Mouse (Mus musculus) right cerebral cortex, adult 2 months (tissue): ENCODE data around the gene Olfr196.
"Not testable (repeated sequence)": the region's sequence is repeated elsewhere in the genome, so short reads cannot be mapped to it uniquely, and the experiment has no call there.

Experiments used
- DNase-seq, 2 experiments: peaks; one replicate each; pipeline ENCODE4 v3.0.0; 2021 to 2022; ENCODE audit warnings: low spot score in 2 of 2

The Olfr196 gene

DNA sequence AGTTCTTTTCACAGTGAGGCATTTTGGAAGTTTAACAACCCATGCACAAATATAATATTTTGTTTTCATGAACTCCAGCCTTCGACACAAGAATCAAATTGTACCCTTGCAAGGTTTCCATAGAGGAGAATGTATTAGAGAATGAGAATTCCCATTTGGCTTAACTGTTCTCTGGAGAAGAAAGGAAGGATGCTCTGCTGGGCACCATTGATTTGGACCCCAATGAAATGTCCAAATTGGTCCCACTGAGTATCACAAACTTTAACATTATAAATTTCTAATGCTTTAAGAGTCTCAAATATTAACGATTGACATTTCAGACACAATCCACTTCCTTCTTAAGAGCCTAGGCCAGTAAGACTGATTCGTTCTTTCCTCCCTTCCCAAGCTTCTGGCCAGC, at the start of gene Olfr196:
TSS of gene Olfr196 (minus strand) at position 101 of the 400 bp plus-strand sequence.
- DNase-seq = no peak

DNA sequence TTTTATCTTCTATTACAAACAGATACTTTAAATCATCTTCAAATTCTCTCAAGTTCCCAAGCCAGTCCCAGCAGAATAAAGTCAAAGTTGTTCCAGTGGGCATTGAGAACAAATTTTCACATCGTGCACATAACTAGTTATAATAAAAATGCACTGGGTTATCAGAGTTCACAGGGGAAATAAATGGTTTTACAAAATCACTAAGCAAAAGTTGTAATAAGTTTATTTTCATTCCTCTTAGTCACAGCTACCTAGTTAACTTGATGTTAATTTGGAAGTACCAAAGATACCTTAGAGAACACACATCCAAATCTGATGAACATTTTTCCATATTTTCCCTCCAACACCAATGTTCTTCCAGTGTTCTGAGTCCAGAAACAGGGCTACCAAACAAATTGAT, 49.4 kb upstream of the Olfr196 start, which contains the start of gene Olfr199:
TSS of gene Olfr199 (minus strand) at position 101 of the 400 bp plus-strand sequence.
- not testable (repeated sequence) for DNase-seq

DNA sequence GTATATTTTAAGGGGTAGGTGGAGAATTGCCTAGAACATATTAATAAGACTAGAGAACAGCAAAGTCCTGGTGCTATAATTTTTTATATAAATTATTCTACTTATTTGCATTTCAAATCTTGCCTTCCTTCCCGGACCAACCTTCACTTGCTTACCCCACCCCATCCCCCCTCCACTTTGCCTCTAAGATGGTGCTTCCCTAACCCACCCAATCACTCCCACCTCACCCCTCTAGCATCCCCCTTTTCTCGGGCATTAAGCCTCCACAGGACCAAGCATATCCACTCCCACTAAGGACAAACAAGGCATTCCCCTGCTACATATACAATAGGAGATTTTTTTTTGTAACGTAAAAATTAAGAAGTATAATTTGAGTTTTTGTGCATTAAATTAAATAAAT, 47.6 kb upstream of the Olfr196 start:
- DNase-seq = not testable (repeated sequence)

DNA sequence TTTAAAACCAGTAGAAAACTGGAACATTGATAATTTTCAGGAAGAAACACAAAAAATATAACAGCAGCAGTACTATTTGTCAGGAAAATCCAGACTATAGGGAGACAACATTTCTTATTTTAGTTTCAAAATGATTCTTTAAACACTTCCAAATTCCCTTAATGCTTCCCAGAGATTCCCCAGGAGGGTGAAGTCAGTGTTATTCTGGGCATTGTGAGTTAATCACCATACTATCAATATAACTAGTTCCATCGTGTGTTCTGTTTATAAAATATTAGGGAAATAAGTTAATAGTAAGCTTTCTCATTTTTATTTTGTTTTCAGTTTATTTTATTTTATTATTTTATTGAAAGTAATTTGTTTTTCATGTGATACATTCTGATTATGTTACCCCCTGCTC, 33.2 kb upstream of the Olfr196 start, which contains the start of gene Olfr198:
TSS of gene Olfr198 (minus strand) at position 101 of the 400 bp plus-strand sequence.
- not testable (repeated sequence) for DNase-seq

DNA sequence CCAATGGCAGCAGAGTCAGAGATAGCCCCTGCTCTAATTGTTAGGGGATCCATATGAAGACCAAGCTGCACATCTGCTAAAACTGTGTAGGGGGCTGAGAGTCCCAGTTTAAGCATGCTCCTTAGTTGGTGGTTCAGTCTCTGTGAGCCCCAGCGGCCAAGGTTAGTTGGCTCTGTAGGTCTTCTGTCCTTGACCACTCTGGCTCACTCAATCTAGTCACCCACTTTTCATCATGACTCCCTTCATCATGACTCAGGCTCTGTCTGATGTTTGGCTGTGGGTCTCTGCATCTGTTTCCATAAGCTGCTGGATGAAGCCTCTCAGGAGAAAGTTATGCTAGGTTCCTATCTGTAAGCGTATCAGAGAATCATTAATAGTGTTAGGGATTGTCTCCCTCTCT, 18.3 kb downstream of the Olfr196 start:
- no peak for DNase-seq

DNA sequence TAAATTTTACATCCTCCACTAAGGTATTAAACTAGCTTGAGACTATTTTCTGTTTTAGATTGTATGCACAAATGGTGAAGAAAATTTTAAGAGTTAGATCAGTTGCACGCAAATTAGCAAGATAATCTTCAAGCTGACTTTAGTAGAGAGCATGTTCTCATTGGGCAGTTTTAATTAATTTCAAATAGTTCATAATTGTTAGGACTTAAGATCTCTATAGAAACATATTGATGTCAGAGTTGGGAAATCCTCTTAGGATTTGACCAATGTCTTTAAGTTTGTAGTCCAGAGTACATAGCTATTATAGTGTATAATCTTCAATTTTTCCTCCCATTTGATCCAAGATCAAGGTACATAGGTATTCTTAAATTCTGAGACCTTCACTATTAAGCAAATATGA, 23.5 kb downstream of the Olfr196 start, which contains the start of gene Olfr195:
TSS of gene Olfr195 (plus strand) at position 301 of the 400 bp plus-strand sequence.
- DNase-seq = no peak

DNA sequence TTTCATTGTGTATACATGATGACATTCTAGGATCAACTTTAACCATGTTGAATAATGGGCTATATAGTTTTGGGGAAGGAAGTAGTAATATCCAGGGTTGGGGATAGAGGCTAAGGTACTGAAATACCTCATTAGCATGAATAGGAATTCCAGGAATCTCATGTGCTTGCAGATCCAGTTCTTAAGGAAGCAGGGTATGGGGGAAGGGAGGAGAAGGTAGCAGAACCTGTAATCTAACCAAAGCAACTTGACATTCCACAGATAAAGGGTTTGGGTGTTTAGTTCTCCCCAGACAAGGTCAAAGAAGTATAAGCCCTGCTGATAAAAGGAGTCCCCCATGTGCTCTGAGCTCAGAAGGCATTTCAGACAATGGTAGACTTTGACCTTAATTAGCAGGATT, 29.1 kb downstream of the Olfr196 start:
- no peak for DNase-seq

DNA sequence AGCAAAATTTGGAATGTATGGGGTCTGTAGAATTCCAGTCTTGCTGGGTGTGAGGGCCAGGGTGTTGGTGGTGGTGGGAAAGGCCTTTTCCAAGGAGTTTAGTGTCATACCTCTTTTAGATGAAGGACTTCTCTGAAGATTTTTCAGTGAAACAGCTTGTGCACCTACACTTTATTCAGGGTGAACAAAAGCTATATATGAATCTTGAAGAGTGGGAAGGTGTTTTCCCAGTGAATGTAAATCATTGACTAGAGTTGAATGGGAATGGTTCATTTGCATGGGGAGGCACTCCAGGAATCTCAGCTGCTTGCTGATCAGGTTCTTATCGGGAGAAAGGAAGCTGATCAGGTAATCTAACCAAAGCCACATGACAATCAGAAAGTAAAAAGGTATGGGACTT, 39.5 kb downstream of the Olfr196 start:
- DNase-seq = no peak

DNA sequence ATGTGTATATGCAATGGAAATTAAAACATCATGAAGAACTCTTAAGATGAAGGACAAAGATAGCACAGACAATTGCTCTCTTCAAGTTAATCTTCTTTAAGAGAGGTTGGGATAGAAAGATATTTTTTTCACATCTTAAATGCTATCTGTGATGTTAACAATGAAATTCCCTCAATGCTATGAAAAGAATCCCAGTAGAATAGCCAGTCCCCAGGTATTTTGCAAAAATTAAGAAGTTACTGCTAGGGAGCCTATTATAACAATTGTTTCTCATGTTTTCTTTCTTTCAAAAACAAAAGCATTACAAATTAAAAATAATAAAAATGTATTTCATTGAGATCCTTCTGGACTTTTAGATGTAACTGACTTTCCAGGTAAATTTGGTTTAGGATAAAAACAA, 49.3 kb downstream of the Olfr196 start, which contains the start of gene Olfr194:
TSS of gene Olfr194 (minus strand) at position 101 of the 400 bp plus-strand sequence.
- DNase-seq = no peak
